Mouse (Mus musculus) B cell, adult 62 days (primary cell): Measurements from ENCODE around the gene Ugp2. TPM values are rescaled to one million over a fixed set of nuclear protein-coding genes. Genes with fewer than 3 reads are reported as not detected.

Experiments
- total RNA-seq: library from RNA; stranded (reverse); gene quantifications from 4 replicates; pipeline ENCODE4 v1.2.4, GENCODE M21; 2023

Gene Ugp2
- total RNA-seq = 34.3 to 40.0 TPM (median 37.6 TPM) in 4 replicates

GRCm38 (mm10) chr11:21371122-21371806 lies at the start of gene Ugp2:
Gene Ugp2 (minus strand): TSS chr11:21371201.

Other genes with a start within 250 kb of the Ugp2 start
- 72.7 to 82.3 TPM (median 78.0 TPM) in 4 replicates for gene Vps54, start 131.9 kb downstream of the Ugp2 start, total RNA-seq
- gene Wdpcp, start 201.0 kb upstream of the Ugp2 start, total RNA-seq = 1.8 to 4.7 TPM (median 4.1 TPM) in 4 replicates
- gene Mdh1, start 201.2 kb upstream of the Ugp2 start, total RNA-seq = 112 to 152 TPM (median 137 TPM) in 4 replicates